17 mouse cellular contexts compared by ENCODE assay signal in the genomic region with DNA sequence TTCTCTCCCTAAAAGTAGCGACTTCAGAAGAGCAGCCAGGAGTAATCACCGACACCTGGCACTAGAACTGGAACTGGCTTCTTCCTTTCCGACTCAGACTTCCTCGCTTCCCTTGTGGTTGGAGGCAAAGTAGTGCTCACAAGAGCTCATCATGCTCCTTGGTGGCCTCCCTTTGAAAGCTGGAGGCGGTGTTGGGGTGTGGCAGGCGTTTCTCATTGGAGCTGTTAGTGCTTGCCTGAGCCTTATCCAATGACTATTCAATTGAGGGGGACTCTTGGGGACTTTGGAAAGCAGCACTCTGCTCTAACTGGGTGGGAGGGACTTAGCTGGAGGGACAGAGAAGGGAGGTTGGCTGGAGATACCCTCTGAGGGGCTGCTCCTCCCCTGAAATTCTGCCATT. TPM values are rescaled to one million over a fixed set of nuclear protein-coding genes. Genes with fewer than 3 reads are reported as not detected.
A peak's percentile ranks its signal among the peaks of the same experiment; 100 is the strongest.
DNase-seq lines count a peak whose midpoint lies in the region; ATAC-seq lines count a peak whose summit lies in the region.
"Had no signal": no experiment of that assay in that cellular context is flagged by ENCODE, and none has a peak within 500 bp of the region (broad histone marks: within the 10 kb centered on the region; RNA-seq: fewer than 3 reads in every experiment).

No protein-coding gene starts in this region.

- peak; percentile 15 for DNase-seq in lung, postnatal 36 days
- DNase-seq in lung, postnatal 10 days: no peak
- DNase-seq in cerebellum, postnatal 36 days: no peak
- no peak for DNase-seq in cerebellum, postnatal 25 days
- DNase-seq: adrenal gland, postnatal 10 days; cerebellum, postnatal 10 days; gastrocnemius, postnatal 25 days; layer of hippocampus, adult 9-11 months; lung, embryonic 14.5 days had no signal

- peaks cover 8% of the 10 kb centered on the region; the same call in 1 of the 2 replicates for H3K27me3 ChIP-seq in liver, embryonic 12.5 days (replicated peaks)
- H3K27me3 ChIP-seq in stomach, embryonic 16.5 days (ENCODE audit: control insufficient read depth, insufficient read depth, low read length): no peaks in the 10 kb centered on the region
- H3K27me3 ChIP-seq in forebrain, embryonic 16.5 days (replicated peaks; ENCODE audit: control insufficient read depth, insufficient read depth, low read length): no peaks in the 10 kb centered on the region
- H3K27me3 ChIP-seq: forebrain, embryonic 15.5 days; heart, embryonic 15.5 days had no signal

- H3K4me3 ChIP-seq in liver, embryonic 12.5 days: no peak overlapping the region
- H3K4me3 ChIP-seq in stomach, embryonic 16.5 days (replicated peaks; ENCODE audit: low read length): no peak overlapping the region
- H3K4me3 ChIP-seq in forebrain, embryonic 16.5 days (replicated peaks; ENCODE audit: low read length): no peak overlapping the region
- H3K4me3 ChIP-seq: forebrain, embryonic 15.5 days; heart, embryonic 15.5 days; neural tube, embryonic 15.5 days had no signal

- no peaks in the 10 kb centered on the region for H3K36me3 ChIP-seq in liver, embryonic 12.5 days
- no peaks in the 10 kb centered on the region for H3K36me3 ChIP-seq in stomach, embryonic 16.5 days (ENCODE audit: control insufficient read depth, insufficient read depth, low read length)
- no peaks in the 10 kb centered on the region for H3K36me3 ChIP-seq in forebrain, embryonic 16.5 days (ENCODE audit: control insufficient read depth, insufficient read depth)
- H3K36me3 ChIP-seq: forebrain, embryonic 15.5 days; heart, embryonic 15.5 days; neural tube, embryonic 15.5 days had no signal

- peaks cover 15% of the 10 kb centered on the region for H3K4me1 ChIP-seq in liver, embryonic 12.5 days
- peaks cover 10% of the 10 kb centered on the region; the same call in 1 of the 2 replicates for H3K4me1 ChIP-seq in stomach, embryonic 16.5 days (ENCODE audit: control insufficient read depth, insufficient read depth, low read length)
- H3K4me1 ChIP-seq in forebrain, embryonic 16.5 days (replicated peaks; ENCODE audit: control insufficient read depth, insufficient read depth, low read length): no peaks in the 10 kb centered on the region
- H3K4me1 ChIP-seq: forebrain, embryonic 15.5 days; heart, embryonic 15.5 days; neural tube, embryonic 15.5 days had no signal

- no peaks in the 10 kb centered on the region for H3K9me3 ChIP-seq in liver, embryonic 12.5 days (replicated peaks)
- no peaks in the 10 kb centered on the region for H3K9me3 ChIP-seq in stomach, embryonic 16.5 days (replicated peaks; ENCODE audit: control insufficient read depth, low read length)
- no peaks in the 10 kb centered on the region for H3K9me3 ChIP-seq in forebrain, embryonic 16.5 days (ENCODE audit: control insufficient read depth, low read length)
- H3K9me3 ChIP-seq: forebrain, embryonic 15.5 days; heart, embryonic 15.5 days; neural tube, embryonic 15.5 days had no signal

- WGBS in liver, embryonic 12.5 days (ENCODE audit: insufficient replicate concordance): 16% methylated on average over 6 of the region's 6 CpGs
- 44% methylated on average over 6 of the region's 6 CpGs for WGBS in stomach, embryonic 16.5 days
- WGBS in forebrain, embryonic 16.5 days: 54% methylated on average over 6 of the region's 6 CpGs

- H3K9ac ChIP-seq in liver, embryonic 12.5 days: no peak overlapping the region
- H3K9ac ChIP-seq in stomach, embryonic 16.5 days (ENCODE audit: low read length): no peak overlapping the region
- no peak overlapping the region for H3K9ac ChIP-seq in forebrain, embryonic 16.5 days (replicated peaks; ENCODE audit: low read depth, low read length)
- H3K9ac ChIP-seq: forebrain, embryonic 15.5 days; heart, embryonic 15.5 days; hindbrain, embryonic 14.5 days; lung, embryonic 14.5 days; neural tube, embryonic 15.5 days had no signal

- H3K4me2 ChIP-seq in liver, embryonic 12.5 days: peak overlapping the region; percentile 12; the same call in 1 of the 2 replicates
- H3K4me2 ChIP-seq in stomach, embryonic 16.5 days (ENCODE audit: low read depth, low read length): no peak overlapping the region
- no peak overlapping the region for H3K4me2 ChIP-seq in forebrain, embryonic 16.5 days (ENCODE audit: low read length)
- H3K4me2 ChIP-seq: forebrain, embryonic 15.5 days; heart, embryonic 15.5 days; hindbrain, embryonic 14.5 days; lung, embryonic 14.5 days; neural tube, embryonic 15.5 days had no signal

- 0 out of 2 replicates have a peak, but pooled peaks have one; percentile 17 for ATAC-seq in granulocyte monocyte progenitor cell, adult 5-6 weeks (replicated peaks; ENCODE audit: poor library complexity, severe bottlenecking)
- peak; percentile 88 for ATAC-seq in liver, embryonic 12.5 days
- peak; percentile 73 for ATAC-seq in stomach, embryonic 16.5 days (ENCODE audit: insufficient read depth, low FRiP score)
- no peak for ATAC-seq in forebrain, embryonic 16.5 days
- ATAC-seq: forebrain, embryonic 15.5 days had no signal

- no peak overlapping the region for H3K27ac ChIP-seq in liver, embryonic 12.5 days
- peak overlapping the region; percentile 66 for H3K27ac ChIP-seq in stomach, embryonic 16.5 days (ENCODE audit: low read length)
- no peak overlapping the region for H3K27ac ChIP-seq in forebrain, embryonic 16.5 days (ENCODE audit: low read length)
- H3K27ac ChIP-seq: forebrain, embryonic 15.5 days; heart, embryonic 15.5 days; hindbrain, embryonic 14.5 days; neural tube, embryonic 15.5 days had no signal

RNA-seq across cellular contexts. Expression of a gene that starts 9.1 kb away (rescaled TPM):
- 9.3 and 11.7 TPM in 2 replicates for total RNA-seq in granulocyte monocyte progenitor cell, adult 5-6 weeks (2014; fragmentation: Nextera tagmentation)
- 0.73 and 2.9 TPM in 2 replicates for total RNA-seq in granulocyte monocyte progenitor cell, adult 5-6 weeks (2017)
- polyA plus RNA-seq in liver, embryonic 12.5 days (2016; fragmentation: Nextera tagmentation; extraction: Ambion mirVana): 22.9 and 23.0 TPM in 2 replicates
- polyA plus RNA-seq in stomach, embryonic 16.5 days (2015; fragmentation: Nextera tagmentation; extraction: Ambion mirVana): 76.8 and 81.3 TPM in 2 replicates
- 26.5 and 58.7 TPM in 2 replicates for polyA plus RNA-seq in forebrain, embryonic 16.5 days (2015; fragmentation: Nextera tagmentation; extraction: Ambion mirVana)
